Mouse (Mus musculus) cerebellum, postnatal 10 days (tissue): ENCODE data around the gene Sema3d.

ENCODE experiments used
- DNase-seq, 2 experiments: peaks; one replicate each; pipeline ENCODE4 v3.0.0; 2021; ENCODE audit warnings: mixed read lengths in 2 of 2

Sema3d gene

GRCm38 (mm10) chr5:12383133-12383959 lies at the start of gene Sema3d:
Sema3d (plus strand) TSS chr5:12383385.
- DNase-seq = peak; percentile 92 to 94

- peak; percentile 61 to 65 for DNase-seq
These were observed 5.9 kb upstream of the Sema3d start for GRCm38 (mm10) chr5:12377261-12377660.

GRCm38 (mm10) chr5:12378900-12379299 lies 4.3 kb upstream of the Sema3d start:
- no peak for DNase-seq

GRCm38 (mm10) chr5:12382010-12382409 lies 1.2 kb upstream of the Sema3d start:
- DNase-seq = no peak

GRCm38 (mm10) chr5:12383960-12384285 lies 738 bp downstream of the Sema3d start:
- no peak for DNase-seq

- no peak for DNase-seq
These were observed 9.5 kb downstream of the Sema3d start for GRCm38 (mm10) chr5:12392667-12393066.

GRCm38 (mm10) chr5:12399271-12399670 lies 16.1 kb downstream of the Sema3d start:
- no peak for DNase-seq

GRCm38 (mm10) chr5:12404229-12404628 lies 21.0 kb downstream of the Sema3d start:
- DNase-seq = no peak

- DNase-seq = no peak
These were observed 29.4 kb downstream of the Sema3d start for GRCm38 (mm10) chr5:12412595-12412994.

- no peak for DNase-seq
These were observed 40.1 kb downstream of the Sema3d start for GRCm38 (mm10) chr5:12423264-12423663.

- no peak for DNase-seq
These were observed 58.6 kb downstream of the Sema3d start for GRCm38 (mm10) chr5:12441737-12442136.

- no peak for DNase-seq
These were observed 59.3 kb downstream of the Sema3d start for GRCm38 (mm10) chr5:12442176-12443105.

GRCm38 (mm10) chr5:12451089-12451488 lies 67.9 kb downstream of the Sema3d start:
- DNase-seq = no peak

GRCm38 (mm10) chr5:12454946-12455345 lies 71.8 kb downstream of the Sema3d start:
- no peak for DNase-seq

GRCm38 (mm10) chr5:12457509-12457908 lies 74.3 kb downstream of the Sema3d start:
- DNase-seq = no peak

- no peak for DNase-seq
These were observed 84.6 kb downstream of the Sema3d start for GRCm38 (mm10) chr5:12467568-12468336.

- peak; percentile 67 to 76 for DNase-seq
These were observed 91.9 kb downstream of the Sema3d start for GRCm38 (mm10) chr5:12474904-12475638.

GRCm38 (mm10) chr5:12475639-12475916 lies 92.4 kb downstream of the Sema3d start:
- DNase-seq = peak in 1 of 2 experiments; percentile 15

- no peak for DNase-seq
These were observed 104.7 kb downstream of the Sema3d start for GRCm38 (mm10) chr5:12487926-12488325.

- DNase-seq = no peak
These were observed 108.5 kb downstream of the Sema3d start for GRCm38 (mm10) chr5:12491704-12492103.

- DNase-seq = no peak
These were observed 115.2 kb downstream of the Sema3d start for GRCm38 (mm10) chr5:12498227-12498928.

- no peak for DNase-seq
These were observed 115.9 kb downstream of the Sema3d start for GRCm38 (mm10) chr5:12499037-12499436.
